Mouse (Mus musculus) gastrocnemius, postnatal 36 days (tissue): ENCODE data around the gene Plagl1. TPM values are rescaled to one million over a fixed set of nuclear protein-coding genes. Genes with fewer than 3 reads are reported as not detected.
"Not testable (repeated sequence)": the region's sequence is repeated elsewhere in the genome, so short reads cannot be mapped to it uniquely, and the experiment has no call there.

Experiments used
- DNase-seq, 2 experiments: peaks; one replicate each; pipeline ENCODE4 v3.0.0; 2022
- intact Hi-C: fragments of 180-260 bp; cut with DNase I; formaldehyde crosslinking; loops from one replicate; pipeline ENCODE4 v1.15.1; 2025
- long read RNA-seq, 2 experiments: library from polyadenylated mRNA; stranded (forward); transcript quantifications; one replicate each; pipeline ENCODE4 v2.0.0; 2021
- total RNA-seq, 2 experiments: library from RNA; stranded (reverse); gene quantifications; 2 replicates each; pipeline ENCODE4 v1.2.3; 2021

Plagl1 gene
- total RNA-seq: 1 to 10 TPM; 3.3 to 4.3 TPM
- long read RNA-seq, experiment 1: 0 reads
- long read RNA-seq, experiment 2: 0 reads

- intact Hi-C loops: no loop called here
- DNase-seq: no peak
Measured at GRCm38 (mm10) chr10:13060021-13060668, at the start of gene Plagl1. Gene Plagl1 (plus strand): TSS chr10:13060504.

DNA sequence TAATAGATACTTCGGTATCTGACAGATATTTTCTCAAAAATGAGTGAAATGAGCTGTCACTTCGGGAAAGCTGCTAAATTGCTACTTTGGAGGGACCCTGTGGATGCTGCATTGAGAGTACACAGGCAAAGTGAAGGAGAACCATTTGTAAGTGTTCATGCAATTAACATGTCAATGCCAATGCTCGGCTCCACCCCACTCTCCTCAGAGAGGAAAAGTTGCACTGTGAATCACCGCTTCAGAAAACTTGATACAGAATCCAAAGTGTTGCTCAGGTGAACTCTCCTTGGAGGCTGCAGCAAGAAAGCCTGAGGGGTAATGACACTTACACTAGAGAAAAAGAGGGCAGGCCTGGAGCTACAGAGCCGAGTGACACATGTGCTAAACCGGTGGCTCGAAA is 46.3 kb upstream of the Plagl1 start:
- intact Hi-C loops: loop anchor here (10.0 kb wide), 2 partner anchors 181 to 1301 kb away; partner anchors contain the start of gene Ltv1
- no peak for DNase-seq

DNA sequence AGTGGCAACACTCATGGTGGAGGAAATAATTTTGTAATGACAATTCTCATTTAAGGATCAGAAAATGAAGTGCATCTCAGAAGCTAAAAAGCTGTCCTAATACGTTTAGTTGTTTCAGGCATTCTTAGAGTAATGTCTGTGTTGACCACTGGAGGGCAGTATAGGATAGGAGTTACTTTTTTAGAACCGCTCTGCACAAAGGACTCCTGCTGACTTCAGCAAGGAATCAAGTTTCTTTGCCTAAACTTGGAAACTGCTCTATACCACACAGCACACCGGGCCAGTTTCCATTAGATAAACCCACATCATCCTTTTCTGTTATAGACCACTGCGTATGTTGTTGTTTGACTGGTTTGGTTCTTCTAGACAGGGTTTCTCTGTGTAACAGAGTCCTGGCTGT is 43.7 kb upstream of the Plagl1 start:
- no peak for DNase-seq
- intact Hi-C loops: loop anchor here (2.0 to 10.0 kb wide), 5 partner anchors 71 to 1376 kb away; partner anchors contain the start of gene Ltv1

DNA sequence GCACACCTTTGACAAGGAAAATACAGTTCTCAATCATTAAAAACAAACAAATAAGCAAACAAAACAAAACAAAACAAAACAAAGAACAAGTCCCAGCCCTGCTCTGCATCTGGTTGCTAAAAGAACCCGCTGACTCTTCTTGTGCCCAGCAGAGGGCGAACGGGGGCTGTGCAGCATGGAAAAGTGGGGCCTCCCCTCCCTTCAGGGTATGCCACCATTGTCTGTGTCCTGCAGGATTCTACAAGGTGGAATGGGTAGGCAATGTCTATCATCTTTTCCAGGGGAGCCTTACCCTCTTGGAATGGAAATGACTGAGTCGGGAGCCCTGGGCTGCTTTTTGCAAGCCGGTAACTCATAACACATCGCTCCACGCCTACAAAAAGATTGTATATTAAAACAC is 41.8 kb upstream of the Plagl1 start:
- intact Hi-C loops: loop anchor here (5.0 to 10.0 kb wide), 4 partner anchors 69 to 1374 kb away; partner anchors contain the start of gene Ltv1
- DNase-seq: no peak

DNA sequence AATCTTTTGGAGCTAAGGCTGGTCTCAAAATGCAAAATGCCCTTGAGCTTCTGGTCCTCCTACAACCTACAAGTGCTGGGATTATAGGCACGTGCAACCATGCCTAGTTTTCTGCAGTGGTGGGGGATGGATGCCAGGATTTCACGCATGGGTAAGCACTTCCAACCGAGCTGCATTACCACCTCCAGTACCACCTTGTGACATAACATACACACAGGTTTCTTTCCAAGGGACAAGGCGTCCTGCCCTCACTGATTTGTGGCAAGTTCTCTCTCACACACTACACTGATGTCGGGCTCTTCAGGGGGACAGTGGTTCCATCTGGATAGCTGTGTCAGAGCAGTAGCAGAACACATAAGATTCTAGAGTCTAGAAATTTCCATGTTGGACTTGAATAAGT is 41.3 kb upstream of the Plagl1 start:
- no peak for DNase-seq
- intact Hi-C loops: loop anchor here (5.0 to 10.0 kb wide), 4 partner anchors 68 to 1373 kb away; partner anchors contain the start of gene Ltv1

GRCm38 (mm10) chr10:13022103-13022502 is 38.2 kb upstream of the Plagl1 start:
- intact Hi-C loops: no loop called here

DNA sequence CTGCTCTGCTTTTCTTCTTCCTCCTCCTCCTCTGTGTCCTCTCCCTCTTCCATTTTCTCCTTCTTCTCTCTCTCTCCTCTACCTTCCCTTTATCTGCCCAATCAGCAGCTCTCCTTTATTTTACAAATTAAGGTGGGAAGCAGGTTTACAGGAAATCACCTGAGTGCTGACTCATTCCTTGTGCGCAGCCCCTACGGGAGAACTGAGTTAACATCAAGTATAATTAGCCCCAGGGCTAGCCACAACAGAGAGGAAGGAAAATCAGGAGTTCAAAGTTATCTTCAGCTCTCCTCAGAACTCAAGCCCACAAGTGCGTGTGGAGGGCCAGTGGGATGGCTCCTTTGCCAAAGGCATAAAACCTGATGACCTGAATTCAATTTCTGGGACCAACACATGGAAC is 36.3 kb upstream of the Plagl1 start:
- intact Hi-C loops, DNase-seq: not testable (repeated sequence)

More at GRCm38 (mm10) chr10:13022103-13022502, 38.2 kb upstream of the Plagl1 start:
- no peak for DNase-seq

- intact Hi-C loops: no loop called here
- DNase-seq: no peak
Measured at GRCm38 (mm10) chr10:13027702-13028101, 32.6 kb upstream of the Plagl1 start.

DNA sequence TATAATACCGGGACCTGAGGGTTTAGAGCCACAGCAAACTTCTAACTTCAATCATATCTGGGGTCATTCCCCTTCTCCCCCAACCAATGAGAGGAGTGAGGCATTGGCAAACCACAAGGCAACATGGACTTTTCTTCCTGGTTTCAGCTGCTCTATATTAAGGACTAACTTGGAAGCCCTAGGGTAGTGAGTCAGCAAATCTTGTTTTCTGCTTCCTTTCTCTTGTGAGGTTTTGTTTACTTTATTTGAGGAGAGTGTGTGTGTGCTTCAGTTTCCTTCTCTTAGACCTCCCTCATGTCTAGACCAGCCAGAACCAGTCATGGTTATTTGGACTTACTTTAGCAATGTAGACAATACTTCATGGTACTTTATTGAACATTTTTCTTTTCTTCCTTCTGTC is 32.1 kb upstream of the Plagl1 start:
- no peak for DNase-seq
- intact Hi-C loops: no loop called here

DNA sequence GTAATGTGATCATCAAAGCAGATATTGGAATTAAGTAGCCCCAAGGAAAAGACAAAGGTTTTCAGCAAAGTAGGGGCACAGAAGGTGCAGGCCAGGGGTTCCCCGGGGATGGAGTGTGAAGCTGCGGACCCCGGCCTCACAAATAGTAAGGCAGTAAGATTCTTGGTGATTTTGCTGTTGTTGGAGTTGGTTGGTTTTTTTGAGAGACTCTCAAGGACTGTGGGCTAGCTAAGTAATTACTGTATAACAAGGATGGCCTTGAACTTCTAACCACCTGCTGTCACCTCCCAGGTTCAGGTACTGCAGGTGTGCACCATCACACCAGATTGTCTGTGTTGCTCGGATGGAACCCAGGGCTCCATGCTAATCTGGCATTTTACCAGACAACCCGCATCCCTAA is 30.9 kb upstream of the Plagl1 start:
- no peak for DNase-seq
- intact Hi-C loops: no loop called here

- intact Hi-C loops: no loop called here
- no peak for DNase-seq
Measured at GRCm38 (mm10) chr10:13035270-13035669, 25.0 kb upstream of the Plagl1 start.

DNA sequence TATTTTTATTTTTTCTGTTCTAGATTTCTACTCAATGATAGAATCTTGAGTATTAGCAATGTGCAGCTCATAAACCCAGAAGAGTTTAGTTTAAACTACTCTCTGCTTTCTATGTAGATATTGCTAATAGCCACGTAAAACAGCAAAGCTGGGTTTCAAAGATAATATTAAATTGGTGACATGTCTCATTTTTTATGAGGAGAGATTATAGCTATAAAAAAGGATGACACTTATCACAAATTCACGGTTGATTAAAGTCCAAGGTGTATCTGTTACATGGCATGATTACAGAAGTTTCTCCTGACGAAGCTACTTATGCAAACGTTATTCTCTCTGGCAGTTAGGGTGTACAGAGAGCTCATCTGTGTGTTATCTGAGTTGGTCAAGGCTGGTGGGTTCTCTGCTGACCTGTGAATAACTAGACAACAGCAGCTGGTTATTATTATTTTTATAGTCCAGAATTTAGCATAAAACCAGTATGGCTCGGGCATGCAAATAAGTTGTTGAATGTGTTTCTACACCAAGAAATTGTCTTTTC is 20.6 kb upstream of the Plagl1 start:
- intact Hi-C loops: no loop called here
- DNase-seq: no peak

DNA sequence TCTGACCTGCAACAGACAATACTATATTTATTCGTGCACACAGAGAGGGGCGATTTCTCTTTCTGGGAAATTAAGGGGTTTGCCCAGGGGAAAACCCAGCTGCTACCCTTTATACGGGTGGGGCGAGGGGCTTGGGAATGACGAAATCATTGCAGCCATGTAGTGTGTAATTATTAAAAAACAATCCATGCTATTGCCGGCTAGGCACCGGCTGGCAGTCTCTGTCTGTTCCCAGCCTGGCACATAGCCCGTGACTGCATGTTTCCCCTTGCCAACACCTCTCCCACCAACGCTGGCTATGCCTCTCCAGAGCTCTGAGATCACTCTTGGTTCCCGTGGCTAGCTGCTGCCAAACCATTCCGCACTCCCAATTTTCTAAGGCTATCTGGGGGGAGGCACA is 15.6 kb upstream of the Plagl1 start:
- DNase-seq: no peak
- intact Hi-C loops: no loop called here

- no peak for DNase-seq
- intact Hi-C loops: no loop called here
Measured at GRCm38 (mm10) chr10:13047816-13048215, 12.5 kb upstream of the Plagl1 start.

DNA sequence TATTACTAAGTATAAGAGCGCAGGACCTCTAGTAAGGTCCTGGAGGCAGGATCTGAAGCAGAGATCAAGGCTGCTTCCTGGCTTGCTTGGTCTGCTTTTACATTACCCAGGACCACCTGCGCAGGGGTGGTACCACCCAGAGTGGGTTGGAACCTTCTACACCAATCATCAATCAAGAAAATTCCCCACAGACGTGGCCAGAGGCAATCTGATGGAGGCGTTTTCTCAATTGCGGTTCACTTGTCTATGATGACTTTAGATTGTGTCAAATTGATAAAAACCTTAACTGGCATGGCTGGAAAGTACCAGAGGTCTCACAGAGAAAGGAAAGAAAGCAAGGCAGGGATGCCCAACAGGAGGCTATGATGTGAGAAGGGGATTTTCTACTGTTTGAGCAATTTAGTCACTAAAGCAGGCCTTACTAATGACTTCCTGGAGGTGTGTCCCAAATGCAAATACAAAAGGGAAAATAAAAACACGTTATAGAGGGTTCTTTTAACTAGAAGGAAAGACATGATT is 3.4 kb upstream of the Plagl1 start:
- intact Hi-C loops: no loop called here
- DNase-seq: no peak

GRCm38 (mm10) chr10:13060821-13061671 is 742 bp downstream of the Plagl1 start:
- intact Hi-C loops: no loop called here
- no peak for DNase-seq

DNA sequence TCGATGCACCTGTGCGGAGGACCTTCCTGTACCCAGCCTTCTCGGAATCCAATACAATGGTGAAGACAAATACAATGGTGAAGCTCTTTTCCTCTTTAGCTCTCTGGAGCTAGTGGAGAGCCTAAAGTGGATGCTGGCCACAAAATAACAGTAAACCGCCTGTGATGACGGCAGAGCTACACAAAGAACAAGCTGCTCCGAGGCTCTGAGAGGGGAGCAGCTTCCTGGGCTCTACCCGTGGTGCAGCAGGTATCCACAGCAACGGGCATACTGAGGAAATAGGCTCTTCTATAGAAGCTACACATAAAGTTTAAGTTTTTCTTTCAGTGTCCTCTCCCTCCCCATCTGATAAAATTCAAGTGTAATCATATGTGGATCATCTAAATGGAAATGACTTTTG is 2.1 kb downstream of the Plagl1 start:
- intact Hi-C loops: no loop called here

GRCm38 (mm10) chr10:13063457-13063856 is 3.2 kb downstream of the Plagl1 start:
- intact Hi-C loops: no loop called here
- DNase-seq: no peak

More for the DNA sequence above, 2.1 kb downstream of the Plagl1 start:
- no peak for DNase-seq

DNA sequence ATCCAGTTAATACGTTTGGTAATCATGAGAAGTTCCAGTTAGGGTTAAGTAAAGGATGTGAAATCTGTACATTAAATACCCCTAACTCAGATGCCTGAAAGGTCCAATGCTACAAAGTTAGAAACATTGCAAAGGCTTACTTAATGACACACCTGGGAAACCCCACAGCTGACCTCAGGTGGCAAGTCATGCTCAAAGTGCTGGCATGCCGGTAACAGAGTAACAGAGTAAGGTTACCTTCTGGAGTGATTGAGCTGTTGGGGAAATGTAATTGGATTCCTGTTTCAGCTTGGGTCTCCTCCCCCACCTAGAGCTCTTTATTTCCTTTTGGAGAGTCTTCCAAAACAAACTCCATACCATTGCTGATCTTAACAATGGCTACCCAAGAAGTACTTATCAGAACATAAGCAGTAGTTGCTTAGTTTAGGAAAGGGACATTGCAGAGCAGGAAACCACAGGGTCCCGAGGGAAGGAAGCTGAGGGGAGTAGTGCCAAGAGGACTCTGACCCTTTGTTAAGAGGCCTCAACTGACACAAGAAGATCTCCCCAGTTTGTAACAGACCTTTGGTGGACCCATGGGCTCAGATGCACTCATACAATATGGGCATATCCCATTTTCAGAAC is 4.9 kb downstream of the Plagl1 start:
- no peak for DNase-seq
- intact Hi-C loops: no loop called here

- no peak for DNase-seq
- intact Hi-C loops: no loop called here
Measured at GRCm38 (mm10) chr10:13071031-13071430, 10.7 kb downstream of the Plagl1 start.
